Mouse (Mus musculus) spleen, adult 2 months (tissue): ENCODE results near the gene Tmem223.

ENCODE experiments used
- CTCF ChIP-seq: fragments of 200-500 bp; IDR thresholded peaks from 2 replicates; pipeline ENCODE4 v1.5.1; 2011; ENCODE audit warnings: mild to moderate bottlenecking, inconsistent platforms; ENCODE audit not compliant: insufficient read depth, insufficient read length, insufficient replicate concordance; ENCODE audit errors: extremely low read depth
- POLR2A ChIP-seq: fragments of 200-500 bp; IDR thresholded peaks from 2 replicates; pipeline ENCODE4 v1.6.1; 2011; ENCODE audit warnings: low read depth, low read length, inconsistent platforms

DNA sequence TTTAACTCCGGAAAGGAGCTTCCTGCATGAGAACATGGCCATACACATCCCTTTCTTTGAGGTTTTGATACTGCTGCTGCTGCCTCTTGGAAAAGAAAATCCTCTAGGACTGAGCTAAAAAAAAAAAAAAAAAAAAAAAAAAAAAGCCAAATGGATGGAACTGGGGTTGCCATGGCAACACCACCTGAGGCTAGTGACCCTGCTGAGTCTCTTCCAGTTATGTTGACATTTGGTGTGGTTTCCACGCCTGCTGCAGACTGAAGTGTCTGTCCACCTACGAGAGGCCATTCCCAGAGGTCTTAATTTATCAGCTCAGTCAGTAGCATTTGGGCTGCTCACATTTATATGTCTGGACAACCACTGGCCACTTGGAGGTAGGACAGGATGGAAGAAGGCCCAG lies 17.7 kb downstream of the Tmem223 start:
- no peak for TF ChIP-seq CTCF
- TF ChIP-seq POLR2A, result no peak
